Mouse (Mus musculus) urinary bladder, postnatal 25 days (tissue): ENCODE measurements around the gene Klc1.

Experiments used
- DNase-seq: peaks from one replicate; pipeline ENCODE4 v3.0.0; 2022; ENCODE audit warnings: low spot score

The Klc1 gene

GRCm38 (mm10) chr12:111774156-111774555 lies 15.5 kb downstream of the Klc1 start:
- DNase-seq = no peak

- DNase-seq = no peak
Observed at GRCm38 (mm10) chr12:111774845-111775244, 16.2 kb downstream of the Klc1 start.

GRCm38 (mm10) chr12:111777919-111778318 lies 19.3 kb downstream of the Klc1 start:
- no peak for DNase-seq

GRCm38 (mm10) chr12:111779544-111779943 lies 20.9 kb downstream of the Klc1 start:
- DNase-seq = no peak

GRCm38 (mm10) chr12:111785174-111785573 lies 26.5 kb downstream of the Klc1 start:
- DNase-seq = no peak

GRCm38 (mm10) chr12:111787015-111787414 lies 28.4 kb downstream of the Klc1 start:
- no peak for DNase-seq

- no peak for DNase-seq
Observed at GRCm38 (mm10) chr12:111790090-111790489, 31.4 kb downstream of the Klc1 start.

GRCm38 (mm10) chr12:111790631-111791030 lies 32.0 kb downstream of the Klc1 start:
- no peak for DNase-seq

- no peak for DNase-seq
Observed at GRCm38 (mm10) chr12:111791474-111792104, 32.9 kb downstream of the Klc1 start.

- DNase-seq = no peak
Observed at GRCm38 (mm10) chr12:111794102-111794501, 35.5 kb downstream of the Klc1 start.

- no peak for DNase-seq
Observed at GRCm38 (mm10) chr12:111794526-111795179, 36.0 kb downstream of the Klc1 start.

- DNase-seq = no peak
Observed at GRCm38 (mm10) chr12:111795180-111795895, 36.7 kb downstream of the Klc1 start.

- DNase-seq = no peak
Observed at GRCm38 (mm10) chr12:111797251-111797650, 38.6 kb downstream of the Klc1 start.

- DNase-seq = no peak
Observed at GRCm38 (mm10) chr12:111798493-111798892, 39.8 kb downstream of the Klc1 start.

- DNase-seq = no peak
Observed at GRCm38 (mm10) chr12:111800459-111801183, 42.0 kb downstream of the Klc1 start.

GRCm38 (mm10) chr12:111803538-111803937 lies 44.9 kb downstream of the Klc1 start:
- DNase-seq = no peak

- no peak for DNase-seq
Observed at GRCm38 (mm10) chr12:111808775-111809174, 50.1 kb downstream of the Klc1 start.

GRCm38 (mm10) chr12:111809762-111810161 lies 51.1 kb downstream of the Klc1 start:
- DNase-seq = peak; percentile 57

- DNase-seq = no peak
Observed at GRCm38 (mm10) chr12:111812075-111812474, 53.4 kb downstream of the Klc1 start.

- DNase-seq = no peak
Observed at GRCm38 (mm10) chr12:111812611-111813010, 54.0 kb downstream of the Klc1 start.

- no peak for DNase-seq
Observed at GRCm38 (mm10) chr12:111813111-111813765, 54.6 kb downstream of the Klc1 start.
